Mouse (Mus musculus): ENCODE measurements around the gene Sinhcaf.

DNA sequence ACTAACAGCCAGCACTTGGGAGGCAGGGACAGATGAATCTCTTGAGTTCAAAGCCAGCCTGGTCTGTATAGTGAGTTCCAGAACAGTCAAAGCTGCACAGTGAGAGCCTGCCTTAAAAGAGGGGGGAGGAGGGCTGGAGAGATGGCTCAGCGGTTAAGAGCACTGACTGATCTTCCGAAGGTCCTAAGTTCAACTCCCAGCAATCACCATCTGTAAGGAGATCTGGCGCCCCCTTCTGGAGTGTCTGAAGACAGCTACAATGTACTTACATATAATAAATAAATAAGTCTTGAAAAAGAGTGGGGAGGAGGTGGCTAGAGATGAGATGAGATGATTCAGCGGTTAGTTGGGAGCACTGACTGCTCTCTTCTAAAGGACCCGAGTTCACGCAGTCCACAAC lies 15.0 kb downstream of the Sinhcaf start:
- TF ChIP-seq POLR2A (IDR thresholded peaks at IDR 0.05; ENCODE audit: insufficient read depth, low read length), result no peak
- no peak for TF ChIP-seq CTCF (IDR thresholded peaks at IDR 0.05; ENCODE audit: low read depth, low read length)

All from ES-Bruce4 (cell line).